Mouse (Mus musculus) lung, adult 18-20 months (tissue): ENCODE results near the gene Pikfyve.

ENCODE experiments used
- DNase-seq, 2 experiments: peaks; one replicate each; pipeline ENCODE4 v3.0.0; 2022; ENCODE audit warnings: mixed read lengths in 2 of 2

Gene Pikfyve

DNA sequence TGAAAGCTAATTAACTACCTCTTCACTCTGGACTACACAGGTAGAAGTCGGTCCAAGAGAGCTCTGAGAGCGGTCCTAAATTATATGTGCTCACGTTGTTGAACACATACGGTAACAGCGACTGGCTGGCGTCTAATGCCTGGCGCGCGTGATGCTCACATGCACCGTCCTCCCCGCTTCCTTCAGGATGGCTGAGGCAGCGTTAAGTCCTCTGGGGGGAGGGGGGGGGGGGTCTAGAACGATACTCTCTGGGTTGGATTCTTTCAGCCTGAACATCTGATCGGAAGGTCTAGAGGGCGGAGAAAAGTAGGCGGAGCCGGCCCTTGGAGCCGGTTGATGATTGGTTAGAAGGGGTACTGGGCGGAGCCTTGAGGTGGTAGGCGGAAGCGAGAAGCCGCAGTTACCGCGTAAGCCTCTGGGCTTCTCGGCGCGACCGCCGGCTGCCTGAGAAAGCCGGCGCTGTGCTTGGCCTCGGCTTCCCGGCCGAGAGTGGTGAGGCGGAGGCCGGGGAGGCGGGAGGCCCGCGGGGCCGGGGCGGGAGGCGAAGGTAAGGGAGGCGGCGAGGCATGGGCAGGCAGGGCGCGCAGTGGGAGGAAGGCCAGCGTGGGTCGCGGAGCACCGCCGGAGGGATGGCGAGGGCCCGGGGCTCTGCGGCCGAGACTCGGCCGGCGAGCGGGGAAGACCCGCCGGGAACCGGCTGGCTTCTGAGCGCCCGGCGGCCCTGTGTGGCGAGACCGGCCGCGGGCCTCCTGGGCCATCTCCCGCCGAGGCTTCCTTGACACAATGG lies at the start of gene Pikfyve, which contains the start of gene Idh1:
Pikfyve (plus strand) TSS at position 397 of the 787 bp plus-strand sequence.
Idh1 (minus strand) TSS at position 214 of the 787 bp plus-strand sequence.
- DNase-seq: peak; percentile 97 to 98

DNA sequence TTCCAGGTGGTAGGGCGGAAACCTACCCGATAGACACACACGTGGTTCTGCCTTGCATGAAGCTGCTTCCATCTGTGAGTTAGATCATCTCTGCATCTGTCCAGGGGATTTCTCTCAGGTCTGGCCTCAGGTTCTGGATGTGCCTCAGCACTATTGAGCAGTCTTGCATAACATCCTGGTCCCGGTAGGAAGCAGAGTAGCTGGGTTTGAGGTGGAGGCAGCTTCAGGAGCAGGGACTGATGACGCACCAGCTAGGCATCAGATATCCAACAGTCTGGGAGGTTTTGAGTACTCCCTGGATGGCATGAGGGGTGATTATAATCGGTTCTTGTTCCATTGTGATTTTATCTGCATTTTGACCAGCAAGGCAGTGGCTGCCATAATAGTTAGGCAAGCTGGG lies 48.9 kb upstream of the Pikfyve start:
- no peak for DNase-seq

DNA sequence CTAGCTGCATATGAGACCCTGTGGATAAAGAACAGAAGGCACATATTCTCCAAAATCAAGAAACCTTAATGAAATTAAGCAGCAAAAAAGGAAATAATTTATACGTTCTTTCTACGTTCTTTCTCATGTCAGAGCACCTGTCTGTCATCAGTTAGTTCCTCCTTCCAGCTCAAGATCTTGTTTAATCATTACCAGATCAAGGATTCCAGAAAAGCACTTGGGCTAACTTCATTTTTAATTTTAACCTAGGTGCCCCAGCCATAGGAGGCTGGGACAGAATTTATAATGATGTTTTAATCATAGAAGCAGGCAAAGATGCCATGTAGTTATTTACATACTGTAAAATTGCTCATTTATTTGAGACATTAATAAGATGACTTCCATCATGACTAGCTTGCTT lies 41.7 kb upstream of the Pikfyve start:
- DNase-seq: no peak

GRCm38 (mm10) chr1:65146601-65147000 lies 39.9 kb upstream of the Pikfyve start:
- no peak for DNase-seq

DNA sequence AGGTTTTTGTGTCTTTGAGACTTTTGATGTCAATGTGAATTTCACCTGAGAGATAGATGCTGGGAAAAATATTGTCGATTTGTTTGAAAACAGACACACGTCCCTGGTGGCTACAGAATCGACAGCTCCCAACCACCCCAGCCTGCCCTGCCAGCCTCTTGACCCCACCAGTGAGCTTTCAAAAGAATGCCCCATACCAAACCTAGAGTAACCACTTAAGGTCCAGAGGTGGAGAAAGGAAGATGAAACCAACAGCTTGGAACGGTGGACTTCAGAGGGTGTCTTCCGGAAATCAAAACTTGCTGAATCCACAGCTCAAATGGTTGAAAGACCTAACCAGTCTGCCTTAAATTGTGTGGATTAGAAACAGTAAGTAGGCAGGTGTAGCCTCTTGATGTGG lies 39.2 kb upstream of the Pikfyve start:
- no peak for DNase-seq

DNA sequence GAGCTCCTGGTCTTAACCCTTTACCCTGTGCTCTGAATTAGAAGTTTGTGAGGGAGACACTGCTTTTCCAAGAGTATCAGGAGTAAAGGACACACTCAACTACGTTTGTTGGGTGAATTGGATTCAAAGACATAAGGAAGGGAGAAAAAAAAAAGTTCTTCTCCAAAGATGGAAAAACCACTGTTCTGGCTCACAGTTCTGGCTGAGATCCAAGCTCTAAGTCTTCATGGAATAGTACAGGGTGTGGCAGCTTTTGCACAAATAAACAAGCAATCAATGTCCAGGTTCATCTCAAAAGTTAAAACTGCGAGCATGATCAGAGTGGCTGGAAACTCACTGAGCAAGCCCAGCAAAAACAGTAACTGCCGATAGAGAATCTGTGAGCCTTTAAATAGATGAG lies 38.5 kb upstream of the Pikfyve start:
- no peak for DNase-seq

- DNase-seq: peak; percentile 30 to 54
Observed at GRCm38 (mm10) chr1:65154814-65155213, 31.7 kb upstream of the Pikfyve start.

DNA sequence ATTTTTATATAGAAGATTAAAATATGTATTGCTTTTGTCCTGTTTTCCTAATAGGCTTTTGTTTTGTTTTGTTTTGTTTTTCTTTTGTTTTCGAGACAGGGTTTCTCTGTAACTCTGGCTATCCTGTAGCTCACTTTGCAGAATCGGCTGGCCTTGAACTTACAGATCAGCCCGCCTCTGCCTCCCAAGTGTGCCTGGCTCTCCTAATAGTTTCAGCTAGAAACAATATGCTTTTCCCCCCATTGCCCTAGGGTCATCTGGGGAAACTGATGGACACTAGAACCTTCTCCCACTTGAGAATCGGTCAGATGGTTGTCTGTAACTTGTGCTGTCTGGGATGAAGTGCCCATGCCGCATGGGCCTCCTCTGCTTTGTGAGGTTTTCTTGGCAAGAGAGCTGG lies 30.4 kb upstream of the Pikfyve start:
- no peak for DNase-seq

DNA sequence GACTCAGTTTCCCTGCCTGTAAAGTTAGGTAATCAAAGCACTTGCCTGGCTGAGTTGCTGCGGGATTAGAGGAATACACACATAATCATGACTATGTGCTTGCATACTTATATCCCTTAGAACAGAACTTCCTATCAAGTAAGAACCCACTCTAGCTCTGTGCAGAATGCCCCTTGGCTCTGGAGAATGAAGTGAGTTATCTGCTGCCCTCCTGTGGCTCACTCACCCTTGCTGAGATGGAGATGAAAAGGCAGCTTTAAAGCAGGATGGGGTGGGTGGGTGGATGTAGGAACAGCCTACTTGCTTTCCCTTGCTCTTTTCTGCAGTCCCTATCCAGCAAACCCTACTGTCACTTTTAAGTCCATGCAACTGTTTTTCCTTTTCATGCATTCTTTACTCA lies 24.3 kb upstream of the Pikfyve start:
- no peak for DNase-seq

GRCm38 (mm10) chr1:65167496-65167895 lies 19.0 kb upstream of the Pikfyve start:
- no peak for DNase-seq

DNA sequence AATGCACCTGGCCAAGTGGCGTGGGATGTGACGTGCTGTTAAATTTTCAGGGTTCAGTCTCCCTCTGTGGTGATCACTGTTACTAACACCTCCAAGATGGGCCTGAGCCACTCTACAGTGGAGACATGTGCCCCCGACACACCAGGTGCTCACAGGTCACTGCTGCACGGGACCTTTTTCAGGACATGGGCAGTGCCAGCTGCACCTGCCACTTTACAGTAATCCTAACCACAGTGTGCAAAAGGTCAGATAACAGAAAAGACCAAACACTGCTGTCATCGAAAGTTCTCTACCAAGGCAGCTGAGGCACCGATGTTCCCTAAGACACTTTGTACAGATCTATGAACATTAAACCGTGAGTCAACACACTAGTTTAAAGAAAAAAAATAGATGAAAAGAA lies 16.9 kb upstream of the Pikfyve start:
- peak; percentile 33 to 53 for DNase-seq

DNA sequence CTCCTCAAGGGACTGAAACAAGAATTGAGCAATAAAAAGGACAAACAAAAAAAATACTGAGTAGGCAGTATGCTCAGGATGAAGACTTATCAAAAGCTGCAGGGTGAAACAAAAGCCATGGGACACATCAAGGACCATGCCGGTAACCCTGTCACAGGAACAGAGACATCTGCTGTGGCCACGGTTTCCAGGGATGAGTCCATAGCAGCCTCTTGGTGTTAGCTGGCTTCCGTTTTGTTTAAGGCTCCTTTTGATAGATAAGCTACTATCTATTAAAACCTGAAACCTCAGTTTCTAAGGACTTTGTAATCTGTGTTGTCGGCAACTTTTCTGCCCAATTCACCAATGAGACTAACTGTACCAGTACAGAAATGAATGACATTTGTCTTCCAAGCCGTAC lies 16.5 kb upstream of the Pikfyve start:
- DNase-seq: no peak

DNA sequence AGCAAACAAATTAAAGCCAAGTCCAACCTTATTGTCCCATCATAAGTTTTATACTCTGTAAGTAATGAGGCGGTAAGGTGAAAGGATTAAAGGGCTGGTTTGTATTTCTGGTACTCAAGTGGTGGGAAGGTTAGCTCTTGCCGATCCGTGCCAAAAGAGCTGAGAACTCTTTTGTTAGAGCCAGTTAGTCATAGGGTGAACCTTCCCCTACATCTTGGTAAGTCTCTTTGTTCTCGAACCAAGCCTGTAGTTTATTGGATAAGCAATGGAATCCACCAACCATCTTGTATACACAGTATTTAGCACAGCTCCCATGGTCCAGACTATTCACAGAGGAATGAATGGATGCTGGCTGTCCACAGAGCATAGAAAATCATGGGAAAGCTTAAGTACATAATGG lies 14.9 kb upstream of the Pikfyve start:
- no peak for DNase-seq

DNA sequence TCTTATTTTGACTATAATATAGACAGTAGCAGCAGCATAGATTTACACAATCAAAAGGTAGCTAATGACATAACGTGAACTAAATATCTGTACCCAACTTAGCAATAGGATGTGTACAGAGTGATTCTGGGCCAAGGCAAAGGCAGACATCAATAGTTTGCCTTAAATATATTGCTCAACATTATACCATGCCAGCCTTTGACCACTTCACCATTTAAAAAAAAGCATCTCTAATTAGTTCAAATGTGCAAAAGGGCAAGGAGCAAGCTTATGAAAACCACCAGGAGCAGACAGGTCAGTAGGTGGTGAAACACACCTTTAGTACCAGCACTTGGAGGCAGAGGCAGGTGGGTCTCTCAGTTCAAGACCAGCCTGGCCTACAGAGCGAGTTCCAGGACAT lies 12.8 kb upstream of the Pikfyve start:
- no peak for DNase-seq

- DNase-seq: no peak
Observed at GRCm38 (mm10) chr1:65176171-65176570, 10.3 kb upstream of the Pikfyve start.

GRCm38 (mm10) chr1:65176912-65177311 lies 9.6 kb upstream of the Pikfyve start:
- DNase-seq: no peak

- DNase-seq: peak in 1 of 2 experiments; percentile 50
Observed at GRCm38 (mm10) chr1:65177452-65177851, 9.0 kb upstream of the Pikfyve start.

DNA sequence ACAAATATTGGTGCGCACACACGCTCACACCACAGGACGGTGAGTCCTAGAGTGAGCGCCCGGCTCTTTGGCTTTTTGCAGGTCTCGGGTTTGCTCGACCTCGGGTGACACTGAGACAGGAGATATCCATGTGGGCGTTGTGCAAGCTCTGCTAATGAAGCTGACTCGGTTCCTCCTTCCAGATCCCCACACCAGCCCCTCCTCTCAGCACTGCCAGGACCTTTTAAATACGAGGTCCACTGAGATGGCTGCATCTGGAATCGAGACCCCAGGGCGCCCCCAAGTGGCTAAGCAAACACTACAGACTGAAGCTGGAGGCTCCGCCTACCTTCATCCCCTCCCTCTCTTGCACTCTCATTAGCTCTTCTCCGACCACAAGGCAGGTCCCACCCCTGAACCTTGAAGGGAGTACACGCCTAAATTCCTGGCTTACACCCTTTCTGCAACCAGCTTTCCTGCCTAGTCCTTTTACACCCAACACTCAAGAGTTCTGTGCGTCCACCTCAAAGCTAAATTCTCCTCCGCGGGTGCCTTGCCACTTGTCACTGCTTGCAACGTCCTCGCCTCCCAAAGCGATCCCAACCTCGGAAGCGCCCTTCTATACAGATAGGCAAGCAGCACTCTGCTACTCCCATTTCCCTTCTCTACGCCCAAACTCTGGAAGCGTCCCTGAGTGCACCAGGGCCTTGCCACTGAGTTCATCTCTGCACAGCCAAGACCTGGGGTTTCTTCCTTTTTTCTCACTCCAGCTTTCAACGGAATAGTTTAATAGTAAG lies 8.2 kb upstream of the Pikfyve start:
- DNase-seq: peak; percentile 96 to 97

- peak; percentile 97 to 98 for DNase-seq
Observed at GRCm38 (mm10) chr1:65178902-65179432, 7.5 kb upstream of the Pikfyve start.

DNA sequence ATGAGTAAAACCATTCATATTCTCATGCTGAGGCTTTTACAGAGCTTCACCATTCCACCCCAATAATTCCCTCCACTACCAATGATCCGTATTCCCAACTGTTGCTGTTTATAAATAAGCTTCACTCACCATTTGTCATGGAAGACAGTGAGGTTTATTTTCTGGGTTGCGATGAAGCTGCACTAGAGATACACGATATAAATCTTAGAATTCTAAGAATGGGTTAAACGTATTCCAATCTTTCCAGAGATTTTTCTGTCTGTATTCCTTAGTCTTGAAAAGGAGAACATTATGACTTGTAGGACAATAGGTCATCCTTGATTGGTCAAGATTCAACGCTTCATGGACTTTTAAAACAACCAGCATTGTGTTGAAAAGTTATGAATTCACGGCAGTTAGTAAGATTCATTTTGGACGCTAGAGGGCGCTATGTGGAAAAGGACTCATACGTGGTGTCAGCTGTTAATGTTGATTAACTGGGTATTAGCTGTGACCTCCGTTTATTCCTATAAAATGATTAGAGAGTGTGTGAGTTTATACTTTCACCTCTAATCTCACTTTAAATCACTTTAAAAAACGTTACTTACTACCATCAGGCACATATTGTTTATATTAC lies 6.7 kb upstream of the Pikfyve start:
- peak in 1 of 2 experiments; percentile 79 for DNase-seq

DNA sequence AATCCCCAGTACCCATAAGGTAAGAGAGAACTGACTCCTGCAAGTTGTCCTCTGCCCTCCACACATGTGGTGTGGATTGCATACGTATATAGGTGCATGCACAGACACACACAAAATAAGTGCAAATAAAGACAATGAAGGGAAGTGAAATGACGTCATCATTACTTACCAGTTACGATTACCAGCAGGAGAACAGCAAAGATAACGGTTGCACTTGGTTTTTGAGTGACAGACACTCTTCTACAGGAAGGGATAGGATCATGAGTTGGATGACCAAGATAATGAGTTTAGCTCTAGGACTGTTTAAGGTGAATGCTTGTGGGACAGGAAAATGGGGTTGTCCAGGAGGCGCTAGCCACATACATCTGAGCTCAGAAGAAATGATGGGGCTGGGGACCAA lies 5.0 kb upstream of the Pikfyve start:
- no peak for DNase-seq

DNA sequence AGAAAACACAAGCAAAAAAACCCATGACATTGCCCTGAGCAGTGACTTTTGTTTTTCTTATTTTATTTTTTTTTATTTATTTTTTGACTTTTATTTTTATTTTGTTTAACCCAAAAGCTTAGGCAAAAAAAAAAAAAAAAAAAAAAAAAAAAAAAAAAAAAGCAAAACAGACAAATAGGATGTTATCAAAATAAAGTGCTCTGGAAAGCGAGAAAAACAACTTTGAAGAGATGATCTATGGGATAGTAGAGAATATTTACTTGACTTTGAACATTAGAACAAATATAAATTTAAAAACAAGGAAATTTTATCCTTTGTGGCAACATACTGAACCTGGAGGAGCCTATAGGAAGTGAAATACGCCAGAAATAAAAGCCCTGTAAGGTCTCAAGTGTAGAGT lies 2.5 kb upstream of the Pikfyve start:
- DNase-seq: no peak

DNA sequence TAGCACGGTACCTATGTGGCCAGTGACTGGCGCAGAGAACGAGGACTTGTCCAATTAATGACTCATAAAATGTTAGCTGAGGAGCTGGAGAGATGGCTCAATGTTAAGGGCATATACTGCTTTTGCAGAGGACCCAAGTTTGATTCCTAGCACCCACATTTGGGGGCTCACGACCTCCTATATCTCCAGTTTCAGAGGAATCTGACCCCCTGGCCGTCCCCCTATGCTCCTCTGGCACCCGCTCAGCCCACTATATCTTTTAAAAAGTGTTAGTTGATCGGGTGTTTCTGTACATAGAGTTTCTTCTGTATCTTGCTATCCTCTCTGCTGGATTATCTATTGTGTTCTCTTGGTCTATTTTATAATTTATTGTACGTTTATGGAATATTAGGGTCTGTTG lies 1.5 kb upstream of the Pikfyve start:
- no peak for DNase-seq
